Mouse (Mus musculus) liver, embryonic 16.5 days (tissue): Measurements from ENCODE around the gene Trim26. TPM values are rescaled to one million over a fixed set of nuclear protein-coding genes. Genes with fewer than 3 reads are reported as not detected.
A peak's percentile ranks its signal among the peaks of the same experiment; 100 is the strongest.

ENCODE experiments used
- ATAC-seq: fragments of 200-750 bp; cut with Nextera tagmentation; 2 replicates; pipeline ENCODE4 v1.8.0; 2017; ENCODE audit warnings: low read depth, mild to moderate bottlenecking, moderate number of reproducible peaks, moderate library complexity
- H3K27ac ChIP-seq: fragments of 300-500 bp; sonication (generic); 2 replicates; pipeline ENCODE4 v1.5.1; 2014; ENCODE audit warnings: mild to moderate bottlenecking, low read length
- H3K27me3 ChIP-seq: fragments of 300-500 bp; sonication (generic); 2 replicates; pipeline ENCODE4 v1.6.1; 2014; ENCODE audit warnings: low read depth, low read length, mixed read lengths; ENCODE audit not compliant: control insufficient read depth, insufficient read depth
- H3K36me3 ChIP-seq: fragments of 300-500 bp; sonication (generic); 2 replicates; pipeline ENCODE4 v1.6.1; 2014; ENCODE audit warnings: mild to moderate bottlenecking; ENCODE audit not compliant: control insufficient read depth, insufficient read depth
- H3K4me1 ChIP-seq: fragments of 300-500 bp; sonication (generic); 2 replicates; pipeline ENCODE4 v1.6.1; 2014; ENCODE audit warnings: low read depth, low read length, mixed read lengths; ENCODE audit not compliant: control insufficient read depth
- H3K4me2 ChIP-seq: fragments of 300-500 bp; sonication (generic); 2 replicates; pipeline ENCODE4 v1.6.1; 2014; ENCODE audit warnings: low read depth, low read length, mixed read lengths
- H3K4me3 ChIP-seq: fragments of 300-500 bp; sonication (generic); 2 replicates; pipeline ENCODE4 v1.5.1; 2014; ENCODE audit warnings: low read depth, mild to moderate bottlenecking, low read length
- H3K9ac ChIP-seq: fragments of 300-500 bp; sonication (generic); 2 replicates; pipeline ENCODE4 v1.6.1; 2014; ENCODE audit warnings: low read depth, low read length
- H3K9me3 ChIP-seq: fragments of 300-500 bp; sonication (generic); replicated peaks from 2 replicates; pipeline ENCODE4 v1.6.1; 2016; ENCODE audit warnings: low read length; ENCODE audit not compliant: control insufficient read depth
- WGBS: fragments of 180-500 bp; shearing (Covaris S2); extraction: QIAGEN DNeasy Blood & Tissue Kit; methylation state at CpG from one replicate; pipeline ENCODE4 v1.1.7; 2014; ENCODE audit not compliant: insufficient replicate concordance; 5-methylcytosine and 5-hydroxymethylcytosine counted together
- polyA plus RNA-seq: library from polyadenylated mRNA; unstranded; fragments of >200 nt; fragmentation: Nextera tagmentation; extraction: Ambion mirVana; gene quantifications from 2 replicates; pipeline ENCODE4 v1.2.1, GENCODE M21; 2015

The Trim26 gene
- polyA plus RNA-seq, 1 experiment from 2014 or later, result 16.7 TPM

GRCm38 (mm10) chr17:36861680-36862079, 24.7 kb downstream of the Trim26 start:
- H3K27me3 ChIP-seq, result peaks cover 39% of the 10 kb centered on the region
- H3K9me3 ChIP-seq, result no peaks in the 10 kb centered on the region
- no peak for ATAC-seq
- WGBS, result 23% methylated on average over 2 of the region's 2 CpGs
- peaks cover 12% of the 10 kb centered on the region for H3K4me1 ChIP-seq
- H3K36me3 ChIP-seq, result peaks cover 2% of the 10 kb centered on the region; the same call in 1 of the 2 replicates
- no peak overlapping the region for H3K4me3 ChIP-seq
- no peak overlapping the region for H3K27ac ChIP-seq
- no peak overlapping the region for H3K4me2 ChIP-seq
- no peak overlapping the region for H3K9ac ChIP-seq

GRCm38 (mm10) chr17:36866719-36867527, 30.0 kb downstream of the Trim26 start, which contains the start of gene Trim15:
Trim15 (minus strand) TSS chr17:36867210.
- Histone ChIP-seq H3K9ac (peak within 1 kb of the TSS; percentile 64), H3K36me3 (peaks cover 9% of the 10 kb centered on the region), H3K27me3 (peaks cover 47% of the 10 kb centered on the region), H3K27ac (peak within 1 kb of the TSS; percentile 49), H3K4me2 (peak within 1 kb of the TSS; percentile 69), H3K4me3 (peak within 1 kb of the TSS; percentile 53), H3K4me1 (peaks cover 38% of the 10 kb centered on the region), H3K9me3 (no peaks in the 10 kb centered on the region)
- no peak for ATAC-seq
- WGBS, result 18% methylated on average over 29 of the region's 29 CpGs

- H3K4me3 ChIP-seq, result peak overlapping the region; percentile 33; the same call in 1 of the 2 replicates
- H3K9me3 ChIP-seq, result no peaks in the 10 kb centered on the region
- peaks cover 47% of the 10 kb centered on the region for H3K4me1 ChIP-seq
- H3K36me3 ChIP-seq, result peaks cover 25% of the 10 kb centered on the region
- ATAC-seq, result no peak
- WGBS, result 55% methylated on average over 2 of the region's 2 CpGs
- peaks cover 33% of the 10 kb centered on the region for H3K27me3 ChIP-seq
- peak overlapping the region; percentile 57 for H3K4me2 ChIP-seq
- peak overlapping the region; percentile 43 for H3K9ac ChIP-seq
- H3K27ac ChIP-seq, result peak overlapping the region; percentile 94
These were observed 31.9 kb downstream of the Trim26 start for GRCm38 (mm10) chr17:36868836-36869235.

GRCm38 (mm10) chr17:36869284-36869954, 32.5 kb downstream of the Trim26 start, which contains the start of gene Trim10:
Trim10 (plus strand) TSS chr17:36869574.
- Histone ChIP-seq H3K4me3 (peak within 1 kb of the TSS; percentile 73), H3K4me2 (peak within 1 kb of the TSS; percentile 77), H3K27me3 (peaks cover 27% of the 10 kb centered on the region), H3K36me3 (peaks cover 29% of the 10 kb centered on the region), H3K4me1 (peaks cover 52% of the 10 kb centered on the region), H3K27ac (peak within 1 kb of the TSS; percentile 100), H3K9ac (peak within 1 kb of the TSS; percentile 96), H3K9me3 (no peaks in the 10 kb centered on the region)
- 18% methylated on average over 4 of the region's 4 CpGs for WGBS
- ATAC-seq, result peak; percentile 99

GRCm38 (mm10) chr17:36869955-36870810, 33.2 kb downstream of the Trim26 start:
- Histone ChIP-seq H3K9me3 (no peaks in the 10 kb centered on the region), H3K4me2 (peak overlapping the region; percentile 77), H3K4me1 (peaks cover 53% of the 10 kb centered on the region), H3K27me3 (peaks cover 22% of the 10 kb centered on the region), H3K4me3 (peak overlapping the region; percentile 73), H3K9ac (peak overlapping the region; percentile 96), H3K36me3 (peaks cover 37% of the 10 kb centered on the region), H3K27ac (peak overlapping the region; percentile 100)
- WGBS, result 45% methylated on average over 25 of the region's 25 CpGs
- ATAC-seq, result peak; percentile 17

GRCm38 (mm10) chr17:36874636-36875035, 37.7 kb downstream of the Trim26 start:
- 57% methylated on average over 4 of the region's 4 CpGs for WGBS
- peak overlapping the region; percentile 3 for H3K4me3 ChIP-seq

GRCm38 (mm10) chr17:36883350-36883749, 46.4 kb downstream of the Trim26 start:
- peaks cover 2% of the 10 kb centered on the region for H3K36me3 ChIP-seq
- H3K4me1 ChIP-seq, result no peaks in the 10 kb centered on the region
- no peak overlapping the region for H3K9ac ChIP-seq
- 69% methylated on average over 2 of the region's 2 CpGs for WGBS
- no peak overlapping the region for H3K27ac ChIP-seq
- H3K4me3 ChIP-seq, result no peak overlapping the region
- H3K4me2 ChIP-seq, result no peak overlapping the region
- H3K27me3 ChIP-seq, result no peaks in the 10 kb centered on the region
- no peak for ATAC-seq
- H3K9me3 ChIP-seq, result no peaks in the 10 kb centered on the region

More at GRCm38 (mm10) chr17:36874636-36875035, 37.7 kb downstream of the Trim26 start:
- H3K4me2 ChIP-seq, result peak overlapping the region; percentile 22
- H3K36me3 ChIP-seq, result peaks cover 69% of the 10 kb centered on the region
- no peak for ATAC-seq
- no peak overlapping the region for H3K9ac ChIP-seq
- no peaks in the 10 kb centered on the region for H3K27me3 ChIP-seq
- no peaks in the 10 kb centered on the region for H3K9me3 ChIP-seq
- no peak overlapping the region for H3K27ac ChIP-seq
- H3K4me1 ChIP-seq, result peaks cover 24% of the 10 kb centered on the region

- Histone ChIP-seq H3K9me3 (no peaks in the 10 kb centered on the region), H3K4me2 (no peak overlapping the region), H3K4me1 (no peaks in the 10 kb centered on the region), H3K36me3 (no peaks in the 10 kb centered on the region), H3K9ac (no peak overlapping the region), H3K27me3 (peaks cover 2% of the 10 kb centered on the region), H3K27ac (no peak overlapping the region), H3K4me3 (no peak overlapping the region)
- ATAC-seq, result no peak
- 76% methylated on average over 12 of the region's 12 CpGs for WGBS
These were observed 48.3 kb downstream of the Trim26 start for GRCm38 (mm10) chr17:36885132-36885790.
